Mouse (Mus musculus): ENCODE measurements around the gene Lrrc46. TPM values are rescaled to one million over a fixed set of nuclear protein-coding genes. Genes with fewer than 3 reads are reported as not detected.
A peak's percentile ranks its signal among the peaks of the same experiment; 100 is the strongest.

The Lrrc46 gene
- total RNA-seq, 2 experiments from 2014 or later: not detected

DNA sequence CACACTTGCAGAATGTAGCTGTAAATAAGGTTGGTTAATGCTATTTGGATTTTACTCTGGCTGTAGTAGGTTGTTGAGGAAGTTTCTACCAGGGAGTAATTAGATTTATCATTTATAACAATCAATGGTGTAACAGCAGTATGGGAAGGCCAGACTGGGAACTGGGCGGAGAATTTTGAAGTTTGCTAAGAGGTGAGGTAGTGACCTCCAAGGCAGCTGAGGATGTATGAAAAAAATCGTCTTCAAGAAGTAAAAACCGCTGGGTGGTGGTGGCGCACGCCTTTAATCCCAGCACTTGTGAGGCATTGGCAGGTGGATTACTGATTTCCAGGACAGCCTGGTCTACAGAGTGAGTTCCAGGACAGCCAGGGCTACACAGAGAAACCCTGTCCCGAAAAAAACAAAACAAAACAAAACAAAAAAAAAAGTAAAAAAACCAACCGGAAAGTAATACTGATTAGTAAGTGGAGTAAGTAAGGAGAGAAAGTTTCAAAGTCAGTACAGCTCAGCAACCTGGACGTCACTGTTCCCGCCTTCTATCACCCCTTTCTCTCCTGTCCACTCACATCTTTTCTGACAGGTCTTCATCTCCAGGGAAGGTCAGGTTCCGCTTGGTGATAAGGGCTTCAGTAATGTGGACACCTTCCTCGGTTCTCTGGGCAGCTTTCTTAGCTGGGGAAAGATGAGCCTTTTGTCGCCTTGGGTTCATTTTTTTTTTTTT, 746 bp downstream of the Lrrc46 start:
- no peak for DNase-seq
- H3K27ac ChIP-seq: no peak overlapping the region
- H3K4me3 ChIP-seq: peak overlapping the region; percentile 74
- TF ChIP-seq CTCF (IDR thresholded peaks at IDR 0.05): no peak
- intact Hi-C loops (cut with DNase I): no loop called here

DNA sequence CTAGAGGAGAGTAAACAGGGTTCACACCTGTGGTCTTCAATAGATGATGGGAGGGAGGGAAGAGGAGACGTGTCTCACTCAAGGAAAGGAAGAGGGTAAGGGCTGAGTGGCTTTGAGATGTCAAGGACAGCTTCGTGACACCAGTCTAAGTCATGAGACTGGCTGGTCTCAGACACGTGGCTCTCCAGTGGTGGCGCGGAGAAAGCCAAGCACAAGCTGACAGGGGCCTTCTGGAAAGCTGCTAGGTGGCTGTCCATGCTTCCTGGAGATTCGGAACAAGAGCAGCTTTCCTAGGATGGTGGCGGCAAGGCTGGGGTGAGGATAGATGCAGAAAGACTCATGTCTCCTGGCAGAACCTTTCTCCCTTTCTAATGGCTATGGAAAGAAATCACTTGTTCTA, 2.3 kb downstream of the Lrrc46 start:
- no peak for TF ChIP-seq CTCF (IDR thresholded peaks at IDR 0.05)
- H3K4me3 ChIP-seq: no peak overlapping the region
- no peak overlapping the region for H3K27ac ChIP-seq
- intact Hi-C loops (cut with DNase I): no loop called here
- no peak for DNase-seq

DNA sequence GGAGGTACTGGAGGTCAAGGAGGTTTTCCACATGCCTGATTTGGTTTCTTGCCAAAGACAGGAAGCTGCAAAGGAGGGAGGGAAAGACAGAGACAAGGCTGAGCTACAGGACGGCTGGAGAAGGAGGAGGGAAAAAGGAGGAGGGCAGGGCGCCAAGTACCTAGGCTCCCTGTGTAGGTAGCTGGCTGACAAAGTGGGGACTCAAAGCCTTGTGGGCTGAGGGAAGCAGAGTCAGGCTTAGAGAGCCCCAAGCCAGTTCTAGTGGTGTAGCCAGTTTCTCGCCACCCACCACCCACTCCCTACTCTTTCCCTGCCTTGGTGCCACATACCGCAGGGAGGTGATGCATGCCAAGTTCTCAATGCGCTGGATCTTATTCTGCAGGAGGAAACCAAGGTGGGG, 5.1 kb downstream of the Lrrc46 start:
- no peak for DNase-seq
- Histone ChIP-seq H3K27ac (no peak overlapping the region), H3K4me3 (no peak overlapping the region)
- TF ChIP-seq CTCF (IDR thresholded peaks at IDR 0.05): no peak
- intact Hi-C loops (cut with DNase I): no loop called here

DNA sequence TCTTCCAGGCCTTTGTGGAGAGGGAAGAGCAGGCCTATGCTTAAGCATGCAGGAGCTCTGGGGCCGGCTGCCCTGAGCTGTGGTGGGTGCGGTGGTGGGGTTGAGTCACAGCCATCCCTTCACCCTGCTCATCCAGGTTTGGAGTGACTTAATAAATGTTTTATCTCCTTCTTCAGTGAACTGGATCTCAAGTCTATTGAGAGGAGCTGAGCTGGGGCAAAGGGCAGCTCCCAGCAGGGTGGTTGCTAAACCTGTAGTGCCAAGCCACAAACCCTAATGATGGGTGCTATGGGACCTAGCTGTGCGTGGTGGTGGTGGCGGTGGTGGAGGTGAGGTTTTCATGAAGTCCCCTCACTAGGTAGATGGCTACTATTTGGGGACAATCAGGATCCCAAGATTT, 7.4 kb downstream of the Lrrc46 start:
- no peak for TF ChIP-seq CTCF (IDR thresholded peaks at IDR 0.05)
- no peak for DNase-seq
- intact Hi-C loops (cut with DNase I): no loop called here
- no peak overlapping the region for H3K4me3 ChIP-seq
- no peak overlapping the region for H3K27ac ChIP-seq

DNA sequence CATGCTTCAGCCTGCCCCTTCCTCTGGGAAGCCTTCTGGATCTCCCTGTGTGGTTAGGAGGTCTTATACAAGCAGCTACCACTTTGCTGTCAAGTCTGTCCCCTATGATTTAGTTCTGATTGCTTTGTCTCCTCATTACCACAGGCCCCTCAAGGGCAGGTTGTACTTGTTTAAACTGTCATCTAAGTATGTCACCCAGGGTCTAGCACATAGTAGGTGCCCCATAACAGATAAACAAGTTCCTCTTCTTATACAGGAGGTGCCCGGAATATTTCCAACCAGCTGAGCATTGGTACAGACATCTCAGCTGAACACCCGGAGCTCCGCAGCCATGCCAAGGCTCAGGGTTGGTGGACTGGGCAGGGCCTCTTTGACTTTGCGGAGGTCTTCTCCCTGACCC, 8.7 kb downstream of the Lrrc46 start:
- H3K27ac ChIP-seq: no peak overlapping the region
- no peak overlapping the region for H3K4me3 ChIP-seq
- intact Hi-C loops (cut with DNase I): no loop called here
- DNase-seq: no peak
- no peak for TF ChIP-seq CTCF (IDR thresholded peaks at IDR 0.05)

DNA sequence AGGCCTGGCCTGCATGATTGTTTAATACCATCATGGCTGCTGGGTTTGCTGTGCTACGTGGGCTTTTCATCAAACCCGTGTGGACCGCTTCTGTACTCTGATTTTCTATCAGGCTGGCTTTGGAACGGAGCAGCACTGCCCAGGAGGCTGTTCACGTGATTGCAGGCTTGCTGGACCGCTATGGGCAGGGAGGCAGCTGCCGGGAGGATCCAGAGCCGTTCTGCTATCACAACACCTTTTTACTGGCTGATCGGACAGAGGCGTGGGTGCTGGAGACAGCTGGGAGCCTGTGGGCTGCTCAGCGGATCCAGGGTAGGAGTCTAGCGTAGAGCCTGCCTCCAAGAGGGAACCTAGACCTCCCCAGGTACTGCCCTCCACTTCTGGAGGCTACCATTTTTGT, 9.2 kb downstream of the Lrrc46 start:
- TF ChIP-seq CTCF (IDR thresholded peaks at IDR 0.05): no peak

DNA sequence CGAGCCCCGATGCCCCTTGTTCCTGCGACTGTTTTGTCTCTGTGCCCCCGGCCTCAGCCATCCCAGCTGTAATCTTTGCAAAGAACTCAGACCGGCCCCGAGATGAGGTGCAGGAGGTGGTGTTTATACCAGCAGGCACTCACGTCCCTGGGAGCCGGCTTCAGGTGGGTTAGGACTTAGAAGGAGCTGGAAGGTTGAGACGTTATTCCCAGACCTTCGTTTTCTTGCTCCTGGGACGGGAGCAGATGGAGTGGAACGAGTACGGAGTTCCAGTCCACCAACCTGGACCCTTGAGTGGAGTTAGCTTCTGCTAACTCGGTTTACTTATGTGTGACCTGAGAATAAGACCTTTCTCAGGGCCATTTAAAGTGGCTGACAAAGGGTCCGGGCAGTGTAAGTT, 10.8 kb downstream of the Lrrc46 start:
- Histone ChIP-seq H3K4me3 (peak overlapping the region; percentile 86), H3K27ac (peak overlapping the region; percentile 92)
- no peak for TF ChIP-seq CTCF (IDR thresholded peaks at IDR 0.05)
- intact Hi-C loops (cut with DNase I): no loop called here
- no peak for DNase-seq

More for the DNA sequence above, 9.2 kb downstream of the Lrrc46 start:
- H3K4me3 ChIP-seq: no peak overlapping the region
- no peak overlapping the region for H3K27ac ChIP-seq
- intact Hi-C loops (cut with DNase I): no loop called here
- DNase-seq: no peak

DNA sequence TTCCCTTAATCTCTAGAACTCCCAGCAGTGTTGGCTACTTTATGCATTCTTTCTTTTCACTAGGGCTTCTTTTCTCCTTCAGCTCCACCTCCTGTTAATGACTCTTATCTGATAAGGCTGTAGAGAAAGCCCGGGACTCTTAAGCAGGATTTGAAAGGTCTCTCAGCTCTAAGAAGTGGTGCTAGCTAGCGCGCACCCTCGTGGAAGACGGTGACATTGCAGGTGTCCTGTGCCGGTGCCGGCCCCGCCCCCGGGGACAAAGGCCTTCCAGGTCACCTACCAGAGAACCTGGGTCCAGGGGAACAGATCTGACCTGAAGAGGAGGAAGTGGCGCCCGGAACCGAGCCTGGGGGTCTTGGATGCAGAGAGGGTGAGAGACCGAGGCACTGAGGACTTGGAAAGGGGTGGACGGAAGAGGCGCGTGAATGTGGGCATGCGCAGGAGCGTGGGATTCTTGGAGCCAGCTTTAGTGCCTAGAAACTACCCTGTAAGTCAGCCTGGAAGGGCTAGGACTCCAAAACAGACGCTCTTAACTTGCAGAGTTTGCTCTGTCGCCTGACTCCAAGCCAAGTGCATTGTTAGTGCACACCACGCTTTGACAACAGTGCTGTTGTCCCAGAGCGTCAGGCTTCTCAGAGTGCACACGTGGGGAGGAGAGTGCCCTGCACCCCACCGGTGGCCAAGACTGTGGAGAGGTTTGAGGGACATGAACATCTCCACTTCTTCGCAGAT, 11.4 kb downstream of the Lrrc46 start, which contains the start of gene Scrn2:
TSS of gene Scrn2 (plus strand) at position 253 of the 732 bp plus-strand sequence.
- Histone ChIP-seq H3K4me3 (peak within 1 kb of the TSS; percentile 86), H3K27ac (peak within 1 kb of the TSS; percentile 92)
- intact Hi-C loops (cut with DNase I): no loop called here
- peak; percentile 95 for TF ChIP-seq CTCF (IDR thresholded peaks at IDR 0.05)
- peak; percentile 88 for DNase-seq

DNA sequence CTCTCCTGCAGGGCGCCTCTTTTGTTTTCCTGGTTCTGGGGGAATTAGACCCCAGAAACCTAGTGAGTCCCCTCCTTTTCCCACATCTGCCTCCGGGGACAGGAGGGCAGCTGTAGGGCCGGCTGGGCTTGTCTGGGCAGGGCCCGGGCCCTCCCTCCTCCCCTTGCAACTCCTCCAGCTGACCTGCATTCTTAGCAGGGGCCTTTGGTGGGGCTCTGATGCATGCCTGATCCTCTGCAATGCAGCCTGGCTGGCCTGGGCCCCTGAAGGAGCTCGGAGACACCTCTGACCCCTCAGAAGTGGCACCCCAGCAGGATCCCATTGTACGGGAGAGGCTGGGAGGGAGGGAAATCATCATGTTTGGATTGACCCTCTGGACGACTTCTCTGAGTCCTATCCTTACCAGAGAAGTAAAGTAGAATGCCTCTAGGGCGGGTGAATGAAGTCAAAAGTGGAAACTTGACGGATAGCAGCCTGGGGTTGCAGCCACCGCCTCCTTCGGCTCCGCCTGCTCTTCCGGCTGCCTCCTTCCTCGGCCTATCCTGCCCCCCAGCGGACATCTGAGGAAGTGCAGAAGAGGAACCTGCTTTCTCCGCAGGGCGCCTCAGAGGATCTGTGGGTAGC, 15.4 kb downstream of the Lrrc46 start:
- TF ChIP-seq CTCF (IDR thresholded peaks at IDR 0.05): peak; percentile 99
- intact Hi-C loops (cut with DNase I): loop anchor here (1.0 to 2.0 kb wide), 2 partner anchors 44 to 109 kb away; partner anchors contain the start of genes Cdk5rap3 and Sp2
- peak overlapping the region; percentile 74 for H3K27ac ChIP-seq
- H3K4me3 ChIP-seq: peak overlapping the region; percentile 67
- DNase-seq: peak; percentile 89

DNA sequence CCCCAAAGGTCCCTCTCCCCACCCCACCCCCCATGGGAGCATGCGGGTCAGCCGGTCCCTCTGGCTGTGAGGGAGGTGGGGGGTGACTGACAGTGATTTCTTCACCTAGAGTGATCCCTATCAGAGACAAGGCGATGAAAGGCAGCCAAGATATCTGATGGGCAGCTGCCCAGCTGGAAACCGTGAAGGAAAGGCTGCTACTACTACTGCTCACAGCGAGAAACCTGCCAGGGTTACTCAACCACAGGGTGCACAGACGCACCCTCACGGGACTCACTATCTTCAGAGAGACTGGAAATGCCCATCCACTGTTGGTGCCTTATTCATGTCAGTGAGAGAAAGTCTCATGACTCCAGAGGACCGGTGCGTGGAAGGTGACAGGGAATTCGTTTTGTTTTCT, 16.2 kb downstream of the Lrrc46 start:
- no peak for DNase-seq
- TF ChIP-seq CTCF (IDR thresholded peaks at IDR 0.05): no peak
- intact Hi-C loops (cut with DNase I): loop anchor here (2.0 kb wide), 1 partner anchor 108 kb away; the partner anchor contains the start of gene Cdk5rap3
- Histone ChIP-seq H3K27ac (no peak overlapping the region), H3K4me3 (no peak overlapping the region)

DNA sequence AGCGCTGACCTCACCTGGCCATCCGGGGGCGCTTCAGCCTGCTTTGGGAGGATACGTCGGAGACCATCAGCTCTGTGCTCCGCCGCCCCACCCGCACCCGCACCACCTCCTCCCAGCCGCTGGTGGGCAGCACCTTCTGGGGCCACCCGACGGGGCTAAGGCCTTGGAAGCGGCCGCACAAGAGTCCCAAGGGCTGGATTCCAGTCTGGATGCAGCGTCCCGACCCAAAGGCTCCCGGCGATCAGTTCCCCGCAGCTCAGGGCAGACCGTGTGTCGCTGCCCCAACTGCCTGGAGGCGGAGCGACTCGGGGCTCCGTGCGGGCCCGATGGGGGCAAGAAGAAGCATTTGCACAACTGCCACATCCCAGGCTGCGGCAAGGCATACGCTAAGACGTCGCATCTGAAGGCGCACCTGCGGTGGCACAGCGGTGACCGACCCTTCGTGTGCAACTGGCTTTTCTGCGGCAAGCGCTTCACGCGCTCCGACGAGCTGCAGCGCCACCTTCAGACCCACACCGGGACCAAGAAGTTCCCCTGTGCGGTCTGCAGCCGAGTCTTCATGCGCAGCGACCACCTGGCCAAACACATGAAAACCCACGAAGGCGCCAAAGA, 19.2 kb downstream of the Lrrc46 start:
- Histone ChIP-seq H3K4me3 (peak overlapping the region; percentile 86), H3K27ac (peak overlapping the region; percentile 78)
- TF ChIP-seq CTCF (IDR thresholded peaks at IDR 0.05): peak; percentile 58
- intact Hi-C loops (cut with DNase I): no loop called here
- peak; percentile 85 for DNase-seq

DNA sequence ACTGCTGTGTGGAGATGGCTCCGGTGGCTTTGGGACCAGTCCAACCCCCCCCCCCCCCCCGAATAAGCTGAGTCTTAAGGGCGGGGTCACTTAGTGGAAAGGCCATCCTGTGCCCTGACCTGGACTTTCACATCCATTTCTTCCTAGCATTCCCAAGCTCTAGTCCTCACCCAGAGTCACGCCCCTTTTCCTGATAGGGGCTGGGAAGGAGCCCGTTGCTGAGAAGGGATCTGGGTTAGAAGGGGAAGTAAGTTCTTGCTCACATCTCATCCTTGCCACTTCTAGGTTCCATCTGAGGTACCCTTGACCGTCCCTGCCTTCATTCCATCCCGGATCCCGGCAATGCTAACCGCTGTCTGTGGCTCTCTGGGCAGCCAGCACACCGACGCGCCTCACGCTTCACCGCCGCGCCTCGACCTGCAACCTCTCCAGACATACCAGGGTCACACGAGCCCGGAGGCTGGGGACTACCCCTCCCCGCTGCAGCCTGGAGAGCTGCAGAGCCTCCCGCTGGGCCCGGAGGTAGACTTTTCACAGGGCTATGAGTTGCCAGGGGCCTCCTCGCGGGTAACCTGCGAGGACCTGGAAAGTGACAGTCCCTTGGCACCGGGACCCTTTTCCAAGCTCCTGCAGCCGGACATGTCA, 20.0 kb downstream of the Lrrc46 start:
- Histone ChIP-seq H3K4me3 (peak overlapping the region; percentile 86), H3K27ac (0 out of 2 replicates have a peak overlapping the region, but pooled peaks have one; percentile 78)
- DNase-seq: no peak
- no peak for TF ChIP-seq CTCF (IDR thresholded peaks at IDR 0.05)
- intact Hi-C loops (cut with DNase I): no loop called here

All from gastrocnemius, adult 2 months (tissue).